Mouse (Mus musculus): Measurements from ENCODE around the gene Cep41.

Cep41 gene

DNA sequence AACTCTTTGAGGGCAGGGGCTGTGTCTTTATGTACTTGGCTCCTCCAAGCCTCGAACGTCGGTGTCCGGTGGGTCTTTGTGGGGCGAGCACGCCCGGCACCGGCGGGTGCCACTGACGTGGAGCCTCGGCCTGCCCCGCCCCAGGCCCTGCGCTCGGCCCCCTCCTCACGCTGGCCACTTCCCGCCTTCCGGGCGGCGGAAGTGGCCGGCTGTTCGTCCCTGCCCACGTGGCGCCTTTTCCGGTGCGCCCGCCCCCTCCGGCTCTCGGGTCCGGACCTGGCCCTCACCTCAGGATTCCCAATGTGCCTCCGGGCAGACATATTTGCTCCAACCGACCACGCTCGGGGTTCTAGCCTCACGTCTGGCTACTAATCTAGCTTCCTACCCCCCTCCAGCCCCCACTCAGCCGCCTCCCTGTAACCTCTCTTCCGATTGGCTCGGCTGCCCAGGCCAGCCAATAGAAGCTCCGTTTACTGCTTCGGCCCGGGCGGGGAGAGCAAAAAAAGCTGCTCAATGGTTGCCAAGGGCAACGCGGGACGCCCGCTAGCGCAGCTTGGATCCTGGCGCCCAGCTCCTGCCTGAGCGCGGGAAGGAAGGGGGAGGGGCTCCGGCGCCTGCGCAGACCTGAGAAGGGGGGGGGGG, at the start of gene Cep41:
TSS of gene Cep41 (minus strand) at position 400 of the 642 bp plus-strand sequence.
- peak; percentile 97 to 98 for DNase-seq (ENCODE audit: low spot score in 2 of 2)

DNA sequence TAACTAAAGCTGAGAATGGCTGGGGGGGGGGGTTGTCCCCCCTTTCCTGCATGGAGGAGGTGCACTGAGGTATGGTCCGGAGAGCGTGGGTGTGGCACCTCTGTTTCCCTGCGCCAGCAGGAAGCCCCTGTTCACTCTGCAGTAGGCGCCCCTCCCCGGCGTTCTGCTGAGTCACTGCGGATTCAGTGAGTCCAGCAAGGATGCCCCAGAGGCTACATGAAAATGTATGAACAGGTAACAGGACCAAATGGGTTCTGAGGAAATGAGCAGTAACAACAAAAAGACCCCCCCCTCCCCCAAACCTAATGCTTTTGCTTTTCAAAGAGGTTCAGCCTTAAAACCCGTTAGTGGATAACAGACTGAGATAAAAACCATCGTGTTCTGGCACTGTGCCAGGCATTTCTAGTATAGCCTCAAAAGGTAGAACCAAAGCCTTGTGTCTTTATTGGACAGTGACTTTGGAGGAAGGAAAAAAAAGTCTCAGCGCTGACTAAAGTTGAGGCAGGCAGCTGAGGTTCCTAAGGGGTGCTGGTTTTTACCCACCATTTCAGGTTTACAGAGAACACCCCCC, 45.7 kb upstream of the Cep41 start:
- no peak for DNase-seq (ENCODE audit: low spot score in 2 of 2)

DNA sequence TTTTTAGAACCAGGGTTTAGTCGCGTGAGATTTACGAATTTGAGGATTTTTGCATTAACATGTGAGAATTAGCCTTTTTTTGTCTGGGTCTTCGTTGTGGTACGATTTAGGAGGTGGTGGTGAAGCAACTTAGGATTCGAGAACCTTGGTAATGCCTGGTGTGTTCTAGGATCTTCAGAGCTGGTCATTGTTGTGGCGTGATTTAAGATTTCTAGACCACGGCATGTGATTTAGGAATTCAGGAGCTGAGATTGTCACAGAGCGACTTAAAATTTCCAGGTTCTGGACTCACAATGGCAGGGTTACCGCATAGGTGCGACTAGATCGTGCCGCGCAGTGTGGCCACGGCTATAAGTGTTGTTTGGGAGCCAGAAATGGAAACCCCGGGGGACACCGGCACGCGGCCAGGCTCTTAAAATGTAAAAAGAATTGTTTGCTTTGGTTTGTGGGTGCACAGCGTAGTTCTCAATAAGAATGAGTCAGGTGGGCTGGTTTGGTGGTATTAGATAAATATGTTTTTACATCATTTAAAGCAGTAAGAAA, 45.0 kb upstream of the Cep41 start:
- no peak for DNase-seq (ENCODE audit: low spot score in 2 of 2)

DNA sequence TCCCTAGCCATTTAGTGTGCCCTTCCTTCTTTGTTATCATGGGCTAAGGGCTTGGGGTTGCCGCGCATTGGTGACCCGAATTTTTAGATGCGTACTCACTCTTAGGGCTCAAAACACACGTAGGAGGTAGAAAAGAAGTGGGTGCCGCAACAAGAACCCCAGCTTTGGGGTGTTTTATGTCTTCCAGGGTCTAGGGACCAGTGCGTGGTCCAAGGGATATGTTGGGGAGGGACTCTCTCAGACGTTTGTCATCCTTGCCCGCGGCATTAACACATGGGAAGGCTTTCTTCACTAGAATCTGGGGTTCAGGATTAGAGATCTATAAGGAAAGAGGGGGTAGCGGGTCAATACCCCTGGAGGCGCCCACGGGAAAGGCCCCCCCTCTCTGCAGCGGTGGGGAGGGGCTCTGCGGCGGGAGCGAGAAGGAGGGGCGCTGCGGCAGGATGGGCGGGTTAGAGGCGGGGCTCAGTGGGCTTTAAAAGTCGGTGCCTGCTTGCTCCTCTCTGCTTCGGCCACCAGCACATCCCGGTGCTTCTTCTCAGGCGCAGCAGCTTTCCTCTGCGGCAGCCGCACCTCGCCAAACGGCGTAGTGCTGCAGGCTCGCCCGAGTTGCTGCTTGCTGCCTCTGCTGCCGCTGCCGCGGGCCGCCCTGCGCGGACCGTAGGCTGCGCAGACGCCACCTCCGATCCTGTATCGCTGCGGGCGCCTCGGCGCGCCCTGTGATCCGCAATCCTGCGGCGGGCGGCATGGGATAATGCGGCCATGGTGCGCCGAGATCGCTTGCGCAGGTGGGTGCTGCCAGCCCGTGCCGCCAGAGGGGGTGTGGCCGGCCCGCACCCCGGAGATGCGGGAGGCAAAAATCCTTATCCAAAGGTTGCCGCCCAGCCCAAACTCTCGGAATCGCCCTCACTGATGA, 44.3 kb upstream of the Cep41 start:
- peak; percentile 76 to 80 for DNase-seq (ENCODE audit: low spot score in 2 of 2)

DNA sequence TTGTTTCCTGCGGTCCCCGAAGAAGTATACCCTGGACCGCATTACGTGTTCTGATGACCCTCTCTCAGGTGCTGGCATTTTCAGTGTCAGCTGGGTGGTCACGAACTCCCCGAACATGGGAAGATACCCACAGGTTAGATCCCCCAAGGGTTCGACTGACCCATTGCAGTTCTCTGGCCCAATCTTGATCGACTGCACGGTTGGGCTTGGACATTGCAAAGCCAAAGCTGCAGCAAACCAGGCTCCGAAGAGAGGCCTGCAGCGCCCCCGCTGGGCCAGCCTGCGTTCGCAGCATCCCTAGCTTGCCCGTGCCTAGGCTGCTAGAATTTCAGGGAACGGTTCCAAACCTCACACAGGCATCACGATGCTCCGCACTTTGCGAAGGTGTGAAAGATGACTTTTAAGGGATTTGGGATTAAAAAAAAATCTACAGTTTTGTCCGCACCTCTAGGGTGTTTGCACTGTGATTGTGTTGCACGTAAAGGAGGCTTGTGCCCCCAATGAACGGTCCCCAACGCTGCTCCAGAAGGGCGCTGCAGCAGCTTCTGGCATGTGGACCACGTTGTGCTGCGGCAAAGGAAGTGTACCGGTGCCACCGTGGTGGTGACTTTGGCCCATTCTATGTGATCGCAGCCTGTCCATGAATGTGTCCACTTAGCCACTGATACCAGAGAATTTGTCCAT, 43.5 kb upstream of the Cep41 start:
- peak; percentile 73 to 74 for DNase-seq (ENCODE audit: low spot score in 2 of 2)

DNA sequence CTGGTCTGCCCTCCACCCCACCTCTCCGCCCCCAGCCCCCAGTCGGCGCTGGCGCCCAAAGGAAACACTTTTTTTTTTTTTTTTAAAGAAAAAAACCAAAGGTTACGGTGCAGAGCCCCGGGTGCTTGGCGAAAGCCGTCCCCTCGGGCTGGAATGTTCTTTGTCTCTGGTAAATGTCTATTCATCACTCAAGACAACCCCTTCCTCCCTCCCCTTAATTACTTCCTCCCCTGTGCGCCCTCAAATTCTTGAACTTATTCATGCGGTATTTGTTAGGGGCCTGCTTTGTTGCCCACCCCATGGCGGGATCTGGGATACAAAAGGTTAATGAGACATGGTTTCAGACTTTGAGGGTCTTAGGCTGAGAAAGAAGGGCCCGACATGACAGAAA, 42.8 kb upstream of the Cep41 start:
- no peak for DNase-seq (ENCODE audit: low spot score in 2 of 2)

DNA sequence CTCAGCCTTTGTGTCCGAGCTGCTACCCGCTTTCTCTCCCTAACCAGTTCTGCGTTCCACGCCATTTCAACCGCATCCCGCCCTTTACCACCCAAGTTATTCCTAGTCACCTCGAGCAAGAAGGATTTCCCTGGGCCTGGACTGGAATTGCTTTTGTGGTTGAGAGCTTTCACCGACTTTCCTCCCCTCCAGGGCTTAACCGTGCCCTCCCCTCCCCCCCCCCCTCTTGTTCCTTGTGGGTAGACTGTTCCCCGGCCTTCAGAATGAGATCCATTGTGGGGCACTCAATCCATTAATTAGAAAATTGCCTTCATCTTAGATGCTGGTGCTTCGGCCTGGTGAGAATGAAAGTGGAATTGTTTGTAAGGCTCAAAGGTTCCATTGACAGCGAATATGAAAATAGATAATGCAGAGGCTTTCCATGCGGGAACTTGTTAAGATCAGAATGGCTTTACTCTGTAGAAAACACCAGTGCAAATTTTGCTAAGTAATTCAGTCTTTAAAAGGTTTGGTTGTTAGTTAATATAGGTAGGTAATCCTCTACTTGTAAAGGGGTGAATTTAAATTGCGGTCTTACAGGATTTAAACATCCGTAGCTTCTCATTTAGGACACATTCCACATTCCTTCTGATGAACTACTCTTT, 42.3 kb upstream of the Cep41 start:
- DNase-seq (ENCODE audit: low spot score in 2 of 2) = no peak

DNA sequence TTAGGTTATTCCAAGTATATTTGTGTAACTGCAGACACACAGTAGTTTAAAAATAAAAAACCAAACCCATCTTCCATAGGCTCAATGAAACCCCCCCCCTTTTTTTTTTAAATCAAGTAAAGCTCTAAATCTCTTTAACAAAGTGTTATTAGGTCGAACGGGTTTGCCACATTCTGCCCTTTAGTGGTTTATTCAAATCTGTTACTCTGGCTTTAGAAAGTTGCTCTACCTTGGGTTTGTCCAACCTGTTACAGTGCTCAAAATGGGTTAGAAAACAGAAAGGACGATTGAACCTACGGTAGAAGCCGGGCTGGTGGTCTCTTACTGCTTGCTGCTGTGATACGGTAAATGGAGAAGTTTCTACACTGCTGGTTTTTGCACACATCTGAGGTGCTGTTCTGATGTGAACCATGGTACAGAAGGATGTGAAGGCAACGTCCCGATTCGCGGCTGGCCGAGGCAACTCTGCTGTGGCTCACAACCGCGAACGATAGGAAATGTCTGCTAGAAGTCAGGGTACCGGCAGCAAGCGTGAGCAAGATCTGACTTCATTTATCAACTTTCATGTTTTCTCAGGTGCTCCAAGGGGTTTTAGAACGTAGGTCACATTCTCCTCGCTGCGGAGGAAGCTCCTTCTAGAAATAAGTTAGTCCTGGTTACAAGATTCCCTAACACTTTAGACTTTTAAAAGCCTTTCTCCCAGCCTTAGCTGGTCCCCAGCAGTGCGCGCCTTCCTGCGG, 41.6 kb upstream of the Cep41 start:
- DNase-seq (ENCODE audit: low spot score in 2 of 2) = no peak

DNA sequence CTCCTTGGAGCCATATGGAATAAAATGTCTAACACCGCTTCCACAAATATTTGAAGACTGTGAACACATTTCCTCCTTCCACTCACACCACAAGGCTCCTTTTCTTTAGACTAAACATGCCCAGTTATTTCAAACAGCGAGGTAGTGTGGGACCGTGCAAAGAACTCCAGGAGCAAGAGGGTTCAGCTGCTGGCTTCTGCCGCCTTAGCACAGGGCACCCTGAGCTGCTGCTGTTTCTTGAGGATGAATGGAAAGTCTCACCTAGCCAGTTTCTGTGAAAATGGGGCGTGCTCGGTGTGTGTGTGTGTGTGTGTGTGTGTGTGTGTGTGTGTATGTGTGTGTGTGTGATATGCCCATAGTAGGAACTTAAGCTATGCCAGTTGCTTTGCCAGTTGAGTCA, 40.9 kb upstream of the Cep41 start:
- DNase-seq (ENCODE audit: low spot score in 2 of 2) = no peak

DNA sequence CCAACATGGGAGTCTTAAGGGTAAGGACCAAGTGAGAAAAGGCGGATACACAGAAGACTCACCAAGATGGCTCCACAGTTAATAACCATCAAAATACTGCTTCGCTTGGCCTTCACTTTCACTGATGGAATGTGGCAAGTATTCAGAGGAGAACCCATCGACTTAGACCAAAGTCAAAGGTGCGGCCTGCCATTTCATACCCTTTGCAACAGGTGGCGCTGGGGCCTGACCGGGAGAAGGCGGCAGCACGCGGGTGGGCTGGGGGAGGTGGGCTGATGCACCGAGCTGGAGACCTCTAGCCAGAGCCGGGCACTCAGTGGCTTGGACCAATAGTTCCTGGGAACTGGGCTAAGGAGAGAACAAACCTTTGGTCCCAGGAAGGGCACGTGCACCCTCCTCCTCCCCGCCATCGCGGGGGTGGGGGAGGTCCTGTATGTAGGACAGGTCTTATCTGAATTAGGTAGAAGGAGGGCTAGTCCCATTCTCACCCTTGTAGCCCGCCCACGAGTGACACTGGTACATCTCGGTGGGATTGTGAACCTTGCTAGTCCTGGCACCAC, 39.1 kb upstream of the Cep41 start:
- no peak for DNase-seq (ENCODE audit: low spot score in 2 of 2)

DNA sequence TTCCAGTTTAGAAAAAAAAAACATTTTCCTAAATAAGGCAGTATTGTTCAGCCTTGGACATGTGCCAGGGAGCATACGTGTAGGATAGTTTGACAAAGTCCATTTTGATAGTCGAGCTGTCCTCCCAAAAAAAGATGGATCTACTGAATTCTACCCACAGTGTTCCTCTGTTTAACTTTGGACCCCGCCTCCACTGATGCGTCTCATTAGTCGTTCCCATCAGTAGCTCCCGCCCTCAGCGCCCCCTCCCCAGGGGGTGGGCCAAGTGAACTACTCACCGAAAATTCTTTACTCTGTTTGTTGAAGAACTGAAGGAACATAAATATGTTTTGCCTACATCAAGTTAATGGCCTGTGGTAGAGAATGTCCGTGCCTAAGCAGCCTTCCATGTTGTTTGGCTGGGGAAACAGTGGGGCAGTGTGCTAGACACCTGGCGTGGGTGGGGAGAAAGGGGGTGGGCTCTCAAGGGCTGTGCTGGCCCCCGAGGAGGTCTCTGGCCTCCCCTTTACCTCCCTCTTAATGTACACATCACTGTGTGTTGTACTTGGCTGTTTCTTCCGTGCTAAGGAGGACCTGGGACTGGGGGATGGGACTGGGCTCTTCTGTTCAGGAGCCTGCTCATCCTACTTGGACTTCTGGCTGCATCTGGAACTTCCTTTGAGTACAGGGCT, 36.9 kb upstream of the Cep41 start:
- no peak for DNase-seq (ENCODE audit: low spot score in 2 of 2)

DNA sequence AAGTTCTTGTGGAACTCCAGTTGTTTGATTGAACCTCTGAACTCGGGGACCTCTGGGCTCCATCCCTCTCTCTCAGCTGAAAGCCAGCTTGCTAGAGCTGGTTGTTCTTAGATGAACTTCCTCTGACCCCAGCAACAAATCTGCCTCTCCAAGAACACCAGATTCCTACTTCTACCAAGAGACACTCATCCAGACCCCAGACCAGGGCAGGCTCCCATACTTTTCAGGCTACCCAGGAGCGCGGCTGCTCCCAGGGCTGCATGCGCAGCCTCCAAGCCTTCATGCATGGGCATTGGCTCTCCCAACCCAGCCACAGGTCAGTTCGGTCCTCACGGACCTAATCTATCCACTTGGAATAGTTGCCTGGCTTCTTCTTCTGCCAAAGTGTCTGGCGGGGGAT, 29.8 kb upstream of the Cep41 start, which contains the start of gene Mest:
TSS of gene Mest (plus strand) at position 217 of the 400 bp plus-strand sequence.
- DNase-seq (ENCODE audit: low spot score in 2 of 2) = no peak

DNA sequence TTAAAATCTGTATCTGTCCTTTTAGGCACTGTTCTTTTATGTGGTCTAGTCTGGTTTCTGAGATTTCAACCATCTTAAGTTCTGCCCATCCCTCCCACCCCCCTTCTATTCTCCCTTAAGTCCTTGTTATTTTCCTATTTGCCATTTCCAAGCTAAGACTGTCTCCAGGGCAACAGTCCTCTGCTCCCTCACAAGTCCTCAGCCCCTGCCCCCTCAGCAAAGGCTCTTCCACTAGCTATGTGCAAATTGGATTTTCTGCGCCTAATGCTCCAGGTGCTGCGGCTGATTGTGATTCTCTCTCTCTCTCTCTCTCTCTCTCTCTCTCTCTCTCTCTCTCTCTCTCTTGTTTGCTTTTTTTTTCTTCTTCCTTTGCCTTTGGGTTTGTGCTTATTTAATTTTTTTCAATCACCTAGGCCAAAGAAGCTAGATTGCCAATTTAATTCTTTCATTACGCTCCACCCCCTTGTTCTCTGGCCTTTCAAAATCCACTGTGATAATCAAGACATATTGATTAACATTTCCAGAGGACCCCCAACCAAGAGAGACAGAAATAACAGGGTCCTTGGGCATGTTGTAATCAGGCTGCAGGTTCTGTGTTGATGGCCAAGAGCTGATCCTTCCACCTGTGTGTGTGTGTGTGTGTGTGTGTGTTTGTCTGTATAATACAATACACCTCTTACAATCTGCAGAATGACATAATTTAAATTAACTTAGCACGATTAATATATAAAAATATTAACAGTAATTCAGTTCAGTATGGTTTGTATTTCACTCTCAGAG, 29.0 kb upstream of the Cep41 start:
- no peak for DNase-seq (ENCODE audit: low spot score in 2 of 2)

DNA sequence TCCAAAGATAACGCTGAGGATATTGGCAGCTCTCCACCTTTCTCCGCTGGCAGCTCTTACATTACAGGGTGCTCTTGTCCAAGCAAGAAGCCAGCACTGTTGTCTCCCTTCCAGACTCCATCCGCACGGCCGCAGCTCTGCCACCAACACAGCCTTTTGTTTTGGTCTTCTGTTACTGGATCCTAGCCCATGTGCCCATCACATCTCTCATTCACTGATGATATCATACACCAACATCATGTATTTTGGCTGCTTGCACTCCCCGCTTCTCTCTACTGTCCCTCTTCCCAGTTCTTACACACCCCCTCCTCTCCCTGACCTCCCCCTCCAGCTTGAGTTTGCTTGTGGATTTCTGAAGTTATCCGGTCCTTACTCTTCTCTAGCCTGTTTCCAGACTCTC, 23.2 kb upstream of the Cep41 start:
- no peak for DNase-seq (ENCODE audit: low spot score in 2 of 2)

DNA sequence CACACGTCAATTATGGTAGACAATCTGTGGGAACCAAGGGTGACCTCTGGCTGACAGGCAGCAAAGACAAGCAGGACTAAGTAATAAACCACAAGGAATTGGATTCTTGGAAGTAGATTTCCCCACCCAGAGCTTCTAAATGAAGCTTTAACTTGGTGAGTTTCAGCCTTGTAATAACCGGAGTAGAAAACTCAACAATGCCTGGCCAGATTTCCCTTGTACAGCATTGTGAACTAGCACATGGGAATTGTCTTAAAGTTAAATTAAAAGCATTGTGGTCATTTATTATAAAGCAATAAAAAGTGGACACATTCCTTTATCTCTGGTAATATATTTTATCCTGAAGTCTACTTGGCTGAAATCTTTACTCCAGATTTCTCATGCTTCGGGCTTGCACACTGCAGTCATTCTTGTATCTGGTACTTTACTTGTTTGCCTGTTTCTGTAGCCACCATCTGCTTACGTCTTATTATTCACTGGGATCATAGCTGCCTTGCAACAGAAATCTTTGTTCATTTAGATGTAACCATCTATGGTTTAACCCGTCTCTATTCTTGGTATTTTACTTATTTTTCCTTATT, 21.4 kb upstream of the Cep41 start:
- no peak for DNase-seq (ENCODE audit: low spot score in 2 of 2)

DNA sequence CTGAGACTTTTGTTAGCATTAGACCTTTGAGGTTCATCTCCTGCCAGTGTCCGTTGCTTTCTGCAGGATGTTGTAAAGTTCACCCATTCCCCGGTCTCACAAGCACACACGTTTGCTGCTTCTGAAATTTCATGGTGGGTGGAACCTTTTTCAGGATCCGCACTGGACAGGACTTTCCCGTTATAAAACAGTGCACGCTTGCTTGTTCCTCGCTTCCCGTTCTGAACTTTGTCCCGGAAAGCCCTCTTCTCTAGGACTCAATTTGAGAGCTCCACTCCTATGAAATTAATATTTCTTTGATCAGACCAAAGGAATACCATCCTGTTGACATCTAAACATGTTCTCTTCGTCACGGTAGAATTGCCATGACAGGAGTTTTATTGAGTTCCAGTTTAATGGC, 20.3 kb upstream of the Cep41 start:
- no peak for DNase-seq (ENCODE audit: low spot score in 2 of 2)

DNA sequence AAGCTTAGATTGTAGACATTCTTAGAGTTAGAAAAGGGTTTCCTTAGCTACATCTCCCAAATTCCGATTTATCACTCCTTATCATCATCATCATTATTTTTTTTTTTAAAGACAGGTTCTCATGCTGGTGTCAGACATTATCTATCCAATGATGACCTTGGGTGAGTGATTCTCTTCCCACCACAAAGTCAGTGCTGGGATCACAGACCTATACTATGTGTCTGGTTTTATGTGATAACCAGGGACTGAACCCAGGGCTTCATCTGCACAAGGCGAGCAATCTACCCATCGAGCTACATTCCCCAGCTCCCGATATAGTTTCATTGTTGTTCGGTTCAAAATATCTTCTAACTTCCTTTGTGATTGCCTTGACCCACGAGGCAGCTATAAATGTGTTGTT, 19.9 kb upstream of the Cep41 start:
- DNase-seq (ENCODE audit: low spot score in 2 of 2) = no peak

DNA sequence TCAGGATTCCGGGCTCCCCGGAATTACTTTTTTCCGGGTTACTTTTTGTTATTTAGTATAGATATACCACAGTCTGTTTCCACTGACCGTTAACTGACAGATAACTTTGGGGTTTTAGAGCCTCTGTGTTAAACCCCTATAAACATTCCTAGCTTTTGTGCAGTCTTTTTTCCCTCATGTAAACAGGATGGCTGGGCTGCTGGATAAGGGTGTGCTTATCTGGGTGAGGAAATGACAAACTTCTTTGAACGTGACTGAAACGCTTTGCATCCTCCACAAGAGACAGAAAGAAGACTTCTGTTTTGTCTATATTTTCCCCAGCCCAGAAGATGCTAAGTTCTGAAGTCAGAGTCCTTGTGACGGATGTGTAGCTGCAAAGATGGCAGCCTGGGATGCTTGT, 18.9 kb upstream of the Cep41 start:
- no peak for DNase-seq (ENCODE audit: low spot score in 2 of 2)

DNA sequence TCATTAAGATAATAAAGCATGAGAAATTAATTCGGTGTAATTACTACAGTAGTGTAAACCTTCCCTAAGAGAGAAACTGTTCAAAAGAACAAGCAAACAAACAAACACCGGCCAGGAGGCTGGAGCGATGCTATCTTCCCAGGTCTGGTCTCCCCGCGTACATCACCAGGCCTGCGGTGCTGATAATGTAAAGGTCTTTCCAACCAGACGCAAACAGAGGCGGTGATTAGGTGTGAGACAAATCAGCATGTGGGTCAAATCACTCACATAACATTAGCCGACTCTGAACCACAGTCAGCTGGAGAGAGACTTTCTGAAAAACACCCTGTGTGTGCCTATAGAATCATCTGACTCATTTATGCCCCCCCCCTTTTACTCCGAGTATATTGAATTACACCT, 17.8 kb upstream of the Cep41 start:
- DNase-seq (ENCODE audit: low spot score in 2 of 2) = no peak

All from frontal cortex, postnatal 36 days (tissue).